Mouse (Mus musculus) lung, postnatal 36 days (tissue): ENCODE data around the gene Wnt3a.

Experiments used
- DNase-seq: peaks from one replicate; pipeline ENCODE4 v3.0.0; 2022; ENCODE audit warnings: mixed read lengths

Wnt3a gene

GRCm38 (mm10) chr11:59260706-59261493 is 29.7 kb downstream of the Wnt3a start:
- peak; percentile 79 for DNase-seq

- DNase-seq: no peak
Observed at GRCm38 (mm10) chr11:59259647-59260046, 30.9 kb downstream of the Wnt3a start.

- no peak for DNase-seq
Observed at GRCm38 (mm10) chr11:59248101-59248500, 42.5 kb downstream of the Wnt3a start.

GRCm38 (mm10) chr11:59243856-59244255 is 46.7 kb downstream of the Wnt3a start:
- no peak for DNase-seq

GRCm38 (mm10) chr11:59241841-59242240 is 48.7 kb downstream of the Wnt3a start:
- no peak for DNase-seq

- no peak for DNase-seq
Observed at GRCm38 (mm10) chr11:59239796-59240195, 50.8 kb downstream of the Wnt3a start.

- no peak for DNase-seq
Observed at GRCm38 (mm10) chr11:59239428-59239785, 51.1 kb downstream of the Wnt3a start.

GRCm38 (mm10) chr11:59238525-59239427 is 51.8 kb downstream of the Wnt3a start:
- peak; percentile 95 for DNase-seq

GRCm38 (mm10) chr11:59232797-59233196 is 57.8 kb downstream of the Wnt3a start:
- no peak for DNase-seq

GRCm38 (mm10) chr11:59230144-59230760 is 60.3 kb downstream of the Wnt3a start:
- DNase-seq: peak; percentile 90

GRCm38 (mm10) chr11:59228122-59228953 is 62.2 kb downstream of the Wnt3a start, which contains the start of gene Arf1:
Gene Arf1 (minus strand): TSS chr11:59228270.
- peak; percentile 97 for DNase-seq

- DNase-seq: peak; percentile 67
Observed at GRCm38 (mm10) chr11:59227604-59228121, 62.9 kb downstream of the Wnt3a start.

- peak; percentile 60 for DNase-seq
Observed at GRCm38 (mm10) chr11:59226787-59227603, 63.6 kb downstream of the Wnt3a start.

GRCm38 (mm10) chr11:59226251-59226650 is 64.3 kb downstream of the Wnt3a start:
- no peak for DNase-seq

GRCm38 (mm10) chr11:59225167-59225566 is 65.4 kb downstream of the Wnt3a start:
- DNase-seq: no peak

- no peak for DNase-seq
Observed at GRCm38 (mm10) chr11:59224470-59224869, 66.1 kb downstream of the Wnt3a start.

- no peak for DNase-seq
Observed at GRCm38 (mm10) chr11:59224025-59224424, 66.5 kb downstream of the Wnt3a start.

- no peak for DNase-seq
Observed at GRCm38 (mm10) chr11:59222306-59222705, 68.2 kb downstream of the Wnt3a start.

GRCm38 (mm10) chr11:59221604-59222003 is 68.9 kb downstream of the Wnt3a start:
- no peak for DNase-seq

- DNase-seq: peak; percentile 64
Observed at GRCm38 (mm10) chr11:59219064-59219463, 71.5 kb downstream of the Wnt3a start.

GRCm38 (mm10) chr11:59218389-59218998 is 72.1 kb downstream of the Wnt3a start:
- DNase-seq: peak; percentile 87
